Mouse (Mus musculus): ENCODE measurements around the gene Rtraf. TPM values are rescaled to one million over a fixed set of nuclear protein-coding genes. Genes with fewer than 3 reads are reported as not detected.

Gene Rtraf
- total RNA-seq (2023): 49.3 TPM

GRCm38 (mm10) chr14:19823321-19824142 is at the start of gene Rtraf:
Rtraf (minus strand) TSS chr14:19823824.

Other genes with a start within 250 kb of the Rtraf start
- gene Gm2237, start 238.7 kb downstream of the Rtraf start, total RNA-seq (2023): 1.3 TPM
- not detected for gene Gm5458, start 221.2 kb downstream of the Rtraf start, total RNA-seq (2023)
- gene Nid2, start 72.6 kb downstream of the Rtraf start, total RNA-seq (2023): not detected
- gene Gng2, start 153.8 kb upstream of the Rtraf start, total RNA-seq (2023): 25.1 TPM

Measured in CD4-positive naive resting alpha-beta T cell, adult 76 days (primary cell).